Mouse (Mus musculus): ENCODE results near the gene A930002H24Rik. TPM values are rescaled to one million over a fixed set of nuclear protein-coding genes. Genes with fewer than 3 reads are reported as not detected.
"Not testable (repeated sequence)": the region's sequence is repeated elsewhere in the genome, so short reads cannot be mapped to it uniquely, and the experiment has no call there.

The A930002H24Rik gene
- polyA plus RNA-seq, 1 experiment: not detected

DNA sequence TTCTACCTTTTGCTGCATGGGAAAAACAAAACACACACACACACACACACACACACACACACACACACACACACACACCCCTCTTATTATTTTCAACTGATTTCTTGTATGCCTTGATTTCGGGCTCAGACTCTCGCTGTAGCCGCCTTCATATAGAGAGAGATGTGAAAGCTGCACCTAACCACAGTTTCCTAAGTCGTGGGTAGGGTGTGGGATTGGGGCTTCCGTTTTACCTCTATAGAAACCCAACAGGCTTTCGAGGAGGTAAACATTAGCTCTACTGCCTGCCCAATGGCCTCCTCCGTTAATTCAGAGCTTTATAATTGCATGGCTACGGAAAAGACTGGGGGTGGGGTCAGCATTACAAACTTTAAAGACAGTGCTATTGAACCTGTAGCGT lies 13.6 kb downstream of the A930002H24Rik start:
- no peak overlapping the region for H3K4me3 ChIP-seq (ENCODE audit: low read depth, low read length)
- no peak overlapping the region for H3K27ac ChIP-seq (ENCODE audit: insufficient read depth, low read depth, low read length)
- H3K36me3 ChIP-seq (ENCODE audit: control insufficient read depth, insufficient read depth, low read length): no peaks in the 10 kb centered on the region
- 82% methylated on average over 9 of the region's 9 CpGs for WGBS
- TF ChIP-seq POLR2A (IDR thresholded peaks at IDR 0.05; ENCODE audit: low read depth, low read length): no peak
- TF ChIP-seq CTCF (IDR thresholded peaks at IDR 0.05; ENCODE audit: extremely low read depth, insufficient read length, insufficient replicate concordance, low read depth, low read length): no peak
- H3K27me3 ChIP-seq (ENCODE audit: control insufficient read depth, insufficient read depth, low read length): no peaks in the 10 kb centered on the region
- H3K4me1 ChIP-seq (ENCODE audit: control insufficient read depth, insufficient read depth, insufficient read length, low read length): peaks cover 8% of the 10 kb centered on the region; the same call in 1 of the 2 replicates

DNA sequence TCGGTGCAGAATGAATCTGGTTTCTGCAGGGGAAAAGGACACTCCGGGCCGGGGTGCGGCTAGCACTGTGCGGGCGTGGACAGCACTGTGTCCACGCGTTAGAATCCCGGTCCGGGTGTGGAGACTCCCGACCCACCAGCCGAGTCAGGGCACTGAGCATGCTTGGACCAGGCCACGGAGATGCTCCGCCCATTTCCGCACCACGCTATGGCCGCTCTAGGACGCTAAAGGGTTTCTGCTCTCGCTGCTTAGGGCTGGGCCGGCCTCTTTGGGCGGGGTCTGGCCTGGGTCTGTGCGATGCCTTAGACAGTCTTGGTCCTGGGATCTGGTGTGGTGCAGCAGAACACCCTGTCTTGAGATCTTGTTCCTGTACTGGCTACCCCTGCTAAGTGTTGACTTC lies 14.0 kb downstream of the A930002H24Rik start:
- H3K27ac ChIP-seq (ENCODE audit: insufficient read depth, low read depth, low read length): no peak overlapping the region
- H3K4me1 ChIP-seq (ENCODE audit: control insufficient read depth, insufficient read depth, insufficient read length, low read length): peaks cover 8% of the 10 kb centered on the region; the same call in 1 of the 2 replicates
- H3K4me3 ChIP-seq (ENCODE audit: low read depth, low read length): peak overlapping the region; percentile 82
- under 1% methylated on average over 22 of the region's 22 CpGs for WGBS
- no peaks in the 10 kb centered on the region for H3K27me3 ChIP-seq (ENCODE audit: control insufficient read depth, insufficient read depth, low read length)
- peak; percentile 47; the same call in 1 of the 2 replicates for TF ChIP-seq POLR2A (IDR thresholded peaks at IDR 0.05; ENCODE audit: low read depth, low read length)
- TF ChIP-seq CTCF (IDR thresholded peaks at IDR 0.05; ENCODE audit: extremely low read depth, insufficient read length, insufficient replicate concordance, low read depth, low read length): no peak
- H3K36me3 ChIP-seq (ENCODE audit: control insufficient read depth, insufficient read depth, low read length): no peaks in the 10 kb centered on the region

DNA sequence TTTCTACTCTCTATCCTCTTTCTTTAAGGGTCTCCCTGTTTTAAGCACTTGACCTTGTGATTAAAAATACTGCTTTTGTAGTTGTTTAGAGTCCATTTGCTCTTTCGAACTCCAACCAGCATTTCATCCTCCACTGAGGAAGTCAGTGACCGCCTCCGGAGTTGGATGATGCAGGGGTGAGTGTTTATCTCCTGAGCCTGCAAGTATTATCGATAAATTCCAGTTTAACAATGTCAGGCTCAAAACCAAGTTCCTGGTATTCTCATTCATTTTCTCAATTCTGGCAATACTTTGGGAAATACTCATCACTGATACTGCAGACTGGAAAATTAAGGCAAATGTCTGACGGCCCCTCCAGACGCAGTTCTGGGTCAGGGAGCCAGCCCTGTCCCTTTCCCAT lies 14.4 kb downstream of the A930002H24Rik start:
- H3K36me3 ChIP-seq (ENCODE audit: control insufficient read depth, insufficient read depth, low read length): no peaks in the 10 kb centered on the region
- 3% methylated on average over 6 of the region's 6 CpGs for WGBS
- TF ChIP-seq CTCF (IDR thresholded peaks at IDR 0.05; ENCODE audit: extremely low read depth, insufficient read length, insufficient replicate concordance, low read depth, low read length): no peak
- no peak for TF ChIP-seq POLR2A (IDR thresholded peaks at IDR 0.05; ENCODE audit: low read depth, low read length)
- peak overlapping the region; percentile 82 for H3K4me3 ChIP-seq (ENCODE audit: low read depth, low read length)
- no peak overlapping the region for H3K27ac ChIP-seq (ENCODE audit: insufficient read depth, low read depth, low read length)
- no peaks in the 10 kb centered on the region for H3K27me3 ChIP-seq (ENCODE audit: control insufficient read depth, insufficient read depth, low read length)
- H3K4me1 ChIP-seq (ENCODE audit: control insufficient read depth, insufficient read depth, insufficient read length, low read length): peaks cover 8% of the 10 kb centered on the region; the same call in 1 of the 2 replicates

DNA sequence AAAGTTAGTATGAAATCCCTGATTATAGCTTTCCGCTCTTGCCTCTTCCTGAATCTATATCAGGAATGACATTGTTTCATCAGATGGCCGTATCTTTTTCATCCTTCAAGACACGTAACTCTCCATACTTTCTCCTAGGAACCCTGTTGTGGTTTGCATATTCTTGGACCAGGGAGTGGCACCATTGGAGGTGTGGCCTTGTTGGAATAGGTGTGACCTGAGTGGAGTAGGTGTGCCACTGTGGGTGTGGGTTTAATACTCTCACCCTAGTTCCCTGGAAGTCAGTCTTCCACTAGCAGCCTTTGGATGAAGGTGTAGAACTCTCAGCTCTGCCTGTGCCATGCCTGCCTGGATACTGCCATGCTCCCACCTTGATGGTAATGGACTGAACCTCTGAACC lies 17.8 kb downstream of the A930002H24Rik start:
- not testable (repeated sequence) for H3K4me1 ChIP-seq (ENCODE audit: control insufficient read depth, insufficient read depth, insufficient read length, low read length); H3K27ac ChIP-seq (ENCODE audit: insufficient read depth, low read depth, low read length); H3K36me3 ChIP-seq (ENCODE audit: control insufficient read depth, insufficient read depth, low read length); H3K4me3 ChIP-seq (ENCODE audit: low read depth, low read length); H3K27me3 ChIP-seq (ENCODE audit: control insufficient read depth, insufficient read depth, low read length)
- WGBS: 94% methylated on average over 3 of the region's 3 CpGs

DNA sequence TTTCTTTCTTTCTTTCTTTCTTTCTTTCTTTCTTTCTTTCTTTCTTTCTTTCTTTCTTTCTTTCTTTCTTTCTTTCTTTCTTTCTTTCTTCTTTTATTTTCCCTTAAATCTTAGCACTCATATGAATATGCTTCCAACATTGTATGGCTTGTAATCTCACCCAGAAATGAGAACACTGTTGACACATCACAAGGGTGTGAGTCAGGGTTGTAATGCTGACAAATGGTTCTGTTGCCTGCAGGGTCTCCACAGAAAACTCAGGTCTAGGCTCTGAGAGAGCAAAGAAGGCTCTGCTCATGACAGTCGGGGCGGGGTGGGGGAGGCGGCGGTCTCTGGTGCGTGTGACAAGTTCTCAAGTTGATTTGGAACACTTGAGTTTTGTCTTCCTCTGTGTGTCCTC lies 18.7 kb downstream of the A930002H24Rik start:
- Histone ChIP-seq H3K36me3 (ENCODE audit: control insufficient read depth, insufficient read depth, low read length) (no peaks in the 10 kb centered on the region), H3K4me1 (ENCODE audit: control insufficient read depth, insufficient read depth, insufficient read length, low read length) (peaks cover 8% of the 10 kb centered on the region; the same call in 1 of the 2 replicates), H3K27ac (ENCODE audit: insufficient read depth, low read depth, low read length) (no peak overlapping the region), H3K4me3 (ENCODE audit: low read depth, low read length) (no peak overlapping the region), H3K27me3 (ENCODE audit: control insufficient read depth, insufficient read depth, low read length) (no peaks in the 10 kb centered on the region)
- TF ChIP-seq CTCF (IDR thresholded peaks at IDR 0.05; ENCODE audit: extremely low read depth, insufficient read length, insufficient replicate concordance, low read depth, low read length): no peak
- no peak for TF ChIP-seq POLR2A (IDR thresholded peaks at IDR 0.05; ENCODE audit: low read depth, low read length)
- 82% methylated on average over 5 of the region's 5 CpGs for WGBS

DNA sequence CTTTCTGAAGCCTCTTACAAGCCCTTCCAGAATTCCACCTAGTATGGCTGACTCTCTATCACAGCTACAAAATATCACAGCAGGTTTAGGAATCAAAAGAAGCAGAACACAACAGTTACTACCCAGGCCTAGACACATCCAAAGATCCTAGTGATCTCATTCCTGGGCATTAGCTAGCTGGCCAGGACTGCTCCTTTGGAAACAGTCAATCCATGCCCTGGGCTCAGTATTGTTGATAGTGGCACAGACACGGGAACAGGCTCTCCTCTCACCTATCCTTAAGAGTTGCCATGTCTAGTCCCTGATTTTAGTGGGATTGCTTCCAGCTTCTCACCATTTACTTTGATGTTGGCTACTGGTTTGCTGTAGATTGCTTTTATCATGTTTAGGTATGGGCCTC lies 21.4 kb downstream of the A930002H24Rik start:
- TF ChIP-seq POLR2A (IDR thresholded peaks at IDR 0.05; ENCODE audit: low read depth, low read length) (no peak), CTCF (IDR thresholded peaks at IDR 0.05; ENCODE audit: extremely low read depth, insufficient read length, insufficient replicate concordance, low read depth, low read length) (no peak)
- no peaks in the 10 kb centered on the region for H3K36me3 ChIP-seq (ENCODE audit: control insufficient read depth, insufficient read depth, low read length)
- no peak overlapping the region for H3K4me3 ChIP-seq (ENCODE audit: low read depth, low read length)
- WGBS: 88% methylated on average over 1 of the region's 1 CpGs
- H3K4me1 ChIP-seq (ENCODE audit: control insufficient read depth, insufficient read depth, insufficient read length, low read length): peaks cover 4% of the 10 kb centered on the region; the same call in 1 of the 2 replicates
- H3K27me3 ChIP-seq (ENCODE audit: control insufficient read depth, insufficient read depth, low read length): no peaks in the 10 kb centered on the region
- no peak overlapping the region for H3K27ac ChIP-seq (ENCODE audit: insufficient read depth, low read depth, low read length)

DNA sequence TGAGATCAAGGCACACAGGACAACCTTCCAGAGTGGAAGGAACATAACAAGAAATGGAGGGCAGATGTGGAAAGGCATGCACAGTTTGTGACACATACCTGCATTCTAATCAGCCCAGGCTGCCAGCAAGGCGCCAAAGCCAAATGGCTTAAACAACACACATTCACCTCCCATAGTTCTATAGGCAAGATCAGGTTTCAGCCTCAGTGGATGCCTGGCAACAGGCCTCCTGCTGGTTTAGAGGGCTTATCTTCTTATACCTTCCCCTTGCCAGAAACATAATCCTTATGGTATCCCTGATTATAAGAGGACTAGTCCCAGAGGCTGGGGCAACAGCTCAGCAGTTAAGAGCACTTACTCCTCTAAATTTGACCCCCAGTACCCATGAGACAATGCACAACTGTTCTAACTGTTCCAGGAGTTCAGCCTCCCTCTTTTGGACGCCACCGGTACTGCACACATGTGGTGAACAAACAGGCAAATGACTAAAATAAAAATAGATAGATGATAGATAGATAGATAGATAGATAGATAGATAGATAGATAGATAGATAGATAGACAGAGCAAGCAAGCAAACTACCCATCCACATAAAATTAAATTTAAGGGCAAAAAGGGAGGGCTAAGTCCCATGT lies 23.8 kb downstream of the A930002H24Rik start:
- no peaks in the 10 kb centered on the region for H3K27me3 ChIP-seq (ENCODE audit: control insufficient read depth, insufficient read depth, low read length)
- TF ChIP-seq CTCF (IDR thresholded peaks at IDR 0.05; ENCODE audit: extremely low read depth, insufficient read length, insufficient replicate concordance, low read depth, low read length) (no peak), POLR2A (IDR thresholded peaks at IDR 0.05; ENCODE audit: low read depth, low read length) (no peak)
- WGBS: 96% methylated on average over 3 of the region's 3 CpGs
- H3K4me1 ChIP-seq (ENCODE audit: control insufficient read depth, insufficient read depth, insufficient read length, low read length): no peaks in the 10 kb centered on the region
- H3K27ac ChIP-seq (ENCODE audit: insufficient read depth, low read depth, low read length): no peak overlapping the region
- no peaks in the 10 kb centered on the region for H3K36me3 ChIP-seq (ENCODE audit: control insufficient read depth, insufficient read depth, low read length)
- no peak overlapping the region for H3K4me3 ChIP-seq (ENCODE audit: low read depth, low read length)
